Mouse (Mus musculus): ENCODE measurements around the gene Rps18. TPM values are rescaled to one million over a fixed set of nuclear protein-coding genes. Genes with fewer than 3 reads are reported as not detected.

Rps18 gene
- total and polyA plus RNA-seq, 2 experiments, result 252 to 1,933 TPM

- no peak overlapping the region for H3K27ac ChIP-seq (replicated peaks; ENCODE audit: insufficient read depth, low read depth, low read length)
- no peaks in the 10 kb centered on the region for H3K79me2 ChIP-seq (ENCODE audit: control insufficient read depth, insufficient read depth, low read length)
- TF ChIP-seq CTCF (IDR thresholded peaks at IDR 0.05; ENCODE audit: low read depth, low read length) (no peak), POLR2A (IDR thresholded peaks at IDR 0.05; ENCODE audit: extremely low read depth, insufficient read depth, low read length) (no peak)
- H3K36me3 ChIP-seq (ENCODE audit: control insufficient read depth, insufficient read depth, low read length), result peaks cover 5% of the 10 kb centered on the region; the same call in 1 of the 2 replicates
- H3K4me3 ChIP-seq (ENCODE audit: insufficient read depth, low read depth, low read length), result no peak overlapping the region
- no peak for DNase-seq (ENCODE audit: extremely low read depth, low read depth, low spot score)
- no peak overlapping the region for H3K9ac ChIP-seq (ENCODE audit: low read depth, low read length)
- H3K4me1 ChIP-seq (ENCODE audit: control insufficient read depth, insufficient read depth, low read length), result peaks cover 3% of the 10 kb centered on the region; the same call in 1 of the 2 replicates
- 90% methylated on average over 17 of the region's 17 CpGs for WGBS
- H3K27me3 ChIP-seq (ENCODE audit: control insufficient read depth, insufficient read depth, low read length), result no peaks in the 10 kb centered on the region
Observed at GRCm38 (mm10) chr17:33965082-33965845, 9.5 kb upstream of the Rps18 start.

GRCm38 (mm10) chr17:33962876-33963275 is 7.1 kb upstream of the Rps18 start:
- 92% methylated on average over 7 of the region's 7 CpGs for WGBS
- no peaks in the 10 kb centered on the region for H3K79me2 ChIP-seq (ENCODE audit: control insufficient read depth, insufficient read depth, low read length)
- no peaks in the 10 kb centered on the region for H3K4me1 ChIP-seq (ENCODE audit: control insufficient read depth, insufficient read depth, low read length)
- H3K4me3 ChIP-seq (ENCODE audit: insufficient read depth, low read depth, low read length), result no peak overlapping the region
- H3K27me3 ChIP-seq (ENCODE audit: control insufficient read depth, insufficient read depth, low read length), result no peaks in the 10 kb centered on the region
- H3K9ac ChIP-seq (ENCODE audit: low read depth, low read length), result no peak overlapping the region
- DNase-seq (ENCODE audit: extremely low read depth, low read depth, low spot score), result no peak
- TF ChIP-seq CTCF (IDR thresholded peaks at IDR 0.05; ENCODE audit: low read depth, low read length), result no peak
- no peak for TF ChIP-seq POLR2A (IDR thresholded peaks at IDR 0.05; ENCODE audit: extremely low read depth, insufficient read depth, low read length)
- H3K27ac ChIP-seq (replicated peaks; ENCODE audit: insufficient read depth, low read depth, low read length), result no peak overlapping the region
- peaks cover 10% of the 10 kb centered on the region; the same call in 1 of the 2 replicates for H3K36me3 ChIP-seq (ENCODE audit: control insufficient read depth, insufficient read depth, low read length)

GRCm38 (mm10) chr17:33959948-33960347 is 4.1 kb upstream of the Rps18 start:
- no peak overlapping the region for H3K27ac ChIP-seq (replicated peaks; ENCODE audit: insufficient read depth, low read depth, low read length)
- no peaks in the 10 kb centered on the region for H3K27me3 ChIP-seq (ENCODE audit: control insufficient read depth, insufficient read depth, low read length)
- H3K36me3 ChIP-seq (ENCODE audit: control insufficient read depth, insufficient read depth, low read length), result peaks cover 6% of the 10 kb centered on the region; the same call in 1 of the 2 replicates
- H3K9ac ChIP-seq (ENCODE audit: low read depth, low read length), result no peak overlapping the region
- TF ChIP-seq POLR2A (IDR thresholded peaks at IDR 0.05; ENCODE audit: extremely low read depth, insufficient read depth, low read length) (no peak), CTCF (IDR thresholded peaks at IDR 0.05; ENCODE audit: low read depth, low read length) (no peak)
- H3K79me2 ChIP-seq (ENCODE audit: control insufficient read depth, insufficient read depth, low read length), result peaks cover 5% of the 10 kb centered on the region; the same call in 1 of the 2 replicates
- WGBS, result 95% methylated on average over 15 of the region's 15 CpGs
- peaks cover 3% of the 10 kb centered on the region; the same call in 1 of the 2 replicates for H3K4me1 ChIP-seq (ENCODE audit: control insufficient read depth, insufficient read depth, low read length)
- no peak overlapping the region for H3K4me3 ChIP-seq (ENCODE audit: insufficient read depth, low read depth, low read length)
- no peak for DNase-seq (ENCODE audit: extremely low read depth, low read depth, low spot score)

- Histone ChIP-seq H3K36me3 (ENCODE audit: control insufficient read depth, insufficient read depth, low read length) (peaks cover 5% of the 10 kb centered on the region; the same call in 1 of the 2 replicates), H3K27me3 (ENCODE audit: control insufficient read depth, insufficient read depth, low read length) (no peaks in the 10 kb centered on the region), H3K79me2 (ENCODE audit: control insufficient read depth, insufficient read depth, low read length) (peaks cover 5% of the 10 kb centered on the region; the same call in 1 of the 2 replicates), H3K9ac (ENCODE audit: low read depth, low read length) (no peak overlapping the region), H3K27ac (replicated peaks; ENCODE audit: insufficient read depth, low read depth, low read length) (no peak overlapping the region), H3K4me3 (ENCODE audit: insufficient read depth, low read depth, low read length) (no peak overlapping the region), H3K4me1 (ENCODE audit: control insufficient read depth, insufficient read depth, low read length) (peaks cover 3% of the 10 kb centered on the region)
- no peak for TF ChIP-seq POLR2A (IDR thresholded peaks at IDR 0.05; ENCODE audit: extremely low read depth, insufficient read depth, low read length)
- TF ChIP-seq CTCF (IDR thresholded peaks at IDR 0.05; ENCODE audit: low read depth, low read length), result no peak
- 98% methylated on average over 13 of the region's 13 CpGs for WGBS
- no peak for DNase-seq (ENCODE audit: extremely low read depth, low read depth, low spot score)
Observed at GRCm38 (mm10) chr17:33959135-33959534, 3.3 kb upstream of the Rps18 start.

- no peak for DNase-seq (ENCODE audit: extremely low read depth, low read depth, low spot score)
- Histone ChIP-seq H3K36me3 (ENCODE audit: control insufficient read depth, insufficient read depth, low read length) (peaks cover 6% of the 10 kb centered on the region), H3K27ac (replicated peaks; ENCODE audit: insufficient read depth, low read depth, low read length) (no peak overlapping the region), H3K4me1 (ENCODE audit: control insufficient read depth, insufficient read depth, low read length) (peaks cover 5% of the 10 kb centered on the region), H3K27me3 (ENCODE audit: control insufficient read depth, insufficient read depth, low read length) (no peaks in the 10 kb centered on the region), H3K79me2 (ENCODE audit: control insufficient read depth, insufficient read depth, low read length) (peaks cover 5% of the 10 kb centered on the region; the same call in 1 of the 2 replicates), H3K9ac (ENCODE audit: low read depth, low read length) (no peak overlapping the region), H3K4me3 (ENCODE audit: insufficient read depth, low read depth, low read length) (no peak overlapping the region)
- WGBS, result 97% methylated on average over 11 of the region's 11 CpGs
- TF ChIP-seq POLR2A (IDR thresholded peaks at IDR 0.05; ENCODE audit: extremely low read depth, insufficient read depth, low read length), result no peak
- TF ChIP-seq CTCF (IDR thresholded peaks at IDR 0.05; ENCODE audit: low read depth, low read length), result no peak
Observed at GRCm38 (mm10) chr17:33958451-33958850, 2.6 kb upstream of the Rps18 start.

GRCm38 (mm10) chr17:33957493-33957892 is 1.7 kb upstream of the Rps18 start:
- peaks cover 15% of the 10 kb centered on the region for H3K36me3 ChIP-seq (ENCODE audit: control insufficient read depth, insufficient read depth, low read length)
- DNase-seq (ENCODE audit: extremely low read depth, low read depth, low spot score), result no peak
- peaks cover 9% of the 10 kb centered on the region for H3K4me1 ChIP-seq (ENCODE audit: control insufficient read depth, insufficient read depth, low read length)
- H3K27ac ChIP-seq (replicated peaks; ENCODE audit: insufficient read depth, low read depth, low read length), result no peak overlapping the region
- H3K4me3 ChIP-seq (ENCODE audit: insufficient read depth, low read depth, low read length), result no peak overlapping the region
- TF ChIP-seq CTCF (IDR thresholded peaks at IDR 0.05; ENCODE audit: low read depth, low read length), result no peak
- TF ChIP-seq POLR2A (IDR thresholded peaks at IDR 0.05; ENCODE audit: extremely low read depth, insufficient read depth, low read length), result no peak
- peaks cover 5% of the 10 kb centered on the region; the same call in 1 of the 2 replicates for H3K79me2 ChIP-seq (ENCODE audit: control insufficient read depth, insufficient read depth, low read length)
- no peaks in the 10 kb centered on the region for H3K27me3 ChIP-seq (ENCODE audit: control insufficient read depth, insufficient read depth, low read length)
- 87% methylated on average over 6 of the region's 6 CpGs for WGBS
- no peak overlapping the region for H3K9ac ChIP-seq (ENCODE audit: low read depth, low read length)

All from liver, adult 2 months (tissue).